Mouse (Mus musculus): Measurements from ENCODE around the gene Klf8. TPM values are rescaled to one million over a fixed set of nuclear protein-coding genes. Genes with fewer than 3 reads are reported as not detected.
"Not testable (repeated sequence)": the region's sequence is repeated elsewhere in the genome, so short reads cannot be mapped to it uniquely, and the experiment has no call there.

The Klf8 gene
- 2.8 and 4.1 TPM in 2 replicates for polyA plus RNA-seq (2015; fragmentation: Nextera tagmentation; extraction: Ambion mirVana)

GRCm38 (mm10) chrX:153237304-153237919 lies at the start of gene Klf8:
Gene Klf8 (plus strand): TSS chrX:153237466.
- Histone ChIP-seq H3K36me3 (no peaks in the 10 kb centered on the region), H3K4me3 (peak within 1 kb of the TSS; percentile 55), H3K27me3 (peaks cover 4% of the 10 kb centered on the region), H3K27ac (replicated peaks) (peak within 1 kb of the TSS; percentile 62), H3K9me3 (no peaks in the 10 kb centered on the region), H3K4me2 (peak within 1 kb of the TSS; percentile 56), H3K4me1 (replicated peaks) (no peaks in the 10 kb centered on the region), H3K9ac (peak within 1 kb of the TSS; percentile 75)
- ATAC-seq (ENCODE audit: low read depth), result peak; percentile 80
- WGBS, result 24% methylated on average over 17 of the region's 17 CpGs

GRCm38 (mm10) chrX:153199185-153199584 lies 38.1 kb upstream of the Klf8 start:
- H3K4me1 ChIP-seq (replicated peaks); H3K27ac ChIP-seq (replicated peaks); H3K36me3 ChIP-seq; H3K4me2 ChIP-seq; H3K27me3 ChIP-seq; H3K9me3 ChIP-seq; ATAC-seq (ENCODE audit: low read depth); H3K9ac ChIP-seq; H3K4me3 ChIP-seq: not testable (repeated sequence)
- 81% methylated on average over 2 of the region's 2 CpGs for WGBS

GRCm38 (mm10) chrX:153211101-153211500 lies 26.2 kb upstream of the Klf8 start:
- no peak overlapping the region for H3K4me3 ChIP-seq
- no peaks in the 10 kb centered on the region for H3K27me3 ChIP-seq
- ATAC-seq (ENCODE audit: low read depth), result no peak
- 44% methylated on average over 1 of the region's 1 CpGs for WGBS
- H3K4me2 ChIP-seq, result no peak overlapping the region
- H3K9me3 ChIP-seq, result no peaks in the 10 kb centered on the region
- no peaks in the 10 kb centered on the region for H3K36me3 ChIP-seq
- no peak overlapping the region for H3K9ac ChIP-seq
- no peak overlapping the region for H3K27ac ChIP-seq (replicated peaks)
- no peaks in the 10 kb centered on the region for H3K4me1 ChIP-seq (replicated peaks)

GRCm38 (mm10) chrX:153231240-153231639 lies 6.0 kb upstream of the Klf8 start:
- WGBS, result 71% methylated on average over 2 of the region's 2 CpGs
- no peaks in the 10 kb centered on the region for H3K9me3 ChIP-seq

GRCm38 (mm10) chrX:153233255-153233654 lies 4.0 kb upstream of the Klf8 start:
- Histone ChIP-seq H3K36me3 (no peaks in the 10 kb centered on the region), H3K4me1 (replicated peaks) (no peaks in the 10 kb centered on the region), H3K9ac (no peak overlapping the region), H3K4me2 (no peak overlapping the region), H3K27me3 (peaks cover 4% of the 10 kb centered on the region), H3K9me3 (no peaks in the 10 kb centered on the region), H3K27ac (replicated peaks) (no peak overlapping the region), H3K4me3 (no peak overlapping the region)
- WGBS, result 21% methylated on average over 10 of the region's 10 CpGs
- ATAC-seq (ENCODE audit: low read depth), result no peak

More at GRCm38 (mm10) chrX:153231240-153231639, 6.0 kb upstream of the Klf8 start:
- H3K4me2 ChIP-seq, result no peak overlapping the region
- H3K36me3 ChIP-seq, result no peaks in the 10 kb centered on the region
- peaks cover 4% of the 10 kb centered on the region; the same call in 1 of the 2 replicates for H3K27me3 ChIP-seq
- no peak for ATAC-seq (ENCODE audit: low read depth)
- no peak overlapping the region for H3K4me3 ChIP-seq
- no peak overlapping the region for H3K9ac ChIP-seq
- no peak overlapping the region for H3K27ac ChIP-seq (replicated peaks)
- H3K4me1 ChIP-seq (replicated peaks), result no peaks in the 10 kb centered on the region

- no peaks in the 10 kb centered on the region for H3K9me3 ChIP-seq
- WGBS, result 20% methylated on average over 22 of the region's 23 CpGs
- no peaks in the 10 kb centered on the region for H3K36me3 ChIP-seq
- peak; percentile 96 for ATAC-seq (ENCODE audit: low read depth)
- H3K4me1 ChIP-seq (replicated peaks), result no peaks in the 10 kb centered on the region
- H3K27me3 ChIP-seq, result peaks cover 4% of the 10 kb centered on the region
- peak overlapping the region; percentile 55 for H3K4me3 ChIP-seq
- H3K27ac ChIP-seq (replicated peaks), result peak overlapping the region; percentile 62
- H3K9ac ChIP-seq, result peak overlapping the region; percentile 75
- peak overlapping the region; percentile 56 for H3K4me2 ChIP-seq
Measured at GRCm38 (mm10) chrX:153237920-153238504, 746 bp downstream of the Klf8 start.

GRCm38 (mm10) chrX:153254256-153254655 lies 17.0 kb downstream of the Klf8 start:
- Histone ChIP-seq H3K9me3 (no peaks in the 10 kb centered on the region), H3K4me3 (no peak overlapping the region), H3K9ac (no peak overlapping the region), H3K27ac (replicated peaks) (no peak overlapping the region), H3K36me3 (no peaks in the 10 kb centered on the region), H3K4me2 (no peak overlapping the region), H3K27me3 (no peaks in the 10 kb centered on the region), H3K4me1 (replicated peaks) (no peaks in the 10 kb centered on the region)
- ATAC-seq (ENCODE audit: low read depth), result no peak
- WGBS, result 85% methylated on average over 1 of the region's 1 CpGs

- no peak overlapping the region for H3K27ac ChIP-seq (replicated peaks)
- ATAC-seq (ENCODE audit: low read depth), result no peak
- no peaks in the 10 kb centered on the region for H3K4me1 ChIP-seq (replicated peaks)
- no peaks in the 10 kb centered on the region for H3K36me3 ChIP-seq
- H3K27me3 ChIP-seq, result no peaks in the 10 kb centered on the region
- 60% methylated on average over 2 of the region's 2 CpGs for WGBS
- no peaks in the 10 kb centered on the region for H3K9me3 ChIP-seq
- H3K4me3 ChIP-seq, result no peak overlapping the region
- H3K9ac ChIP-seq, result no peak overlapping the region
- H3K4me2 ChIP-seq, result no peak overlapping the region
Measured at GRCm38 (mm10) chrX:153255504-153255903, 18.2 kb downstream of the Klf8 start.

- Histone ChIP-seq H3K4me2 (no peak overlapping the region), H3K4me1 (replicated peaks) (no peaks in the 10 kb centered on the region), H3K9me3 (no peaks in the 10 kb centered on the region), H3K27me3 (no peaks in the 10 kb centered on the region), H3K27ac (replicated peaks) (no peak overlapping the region), H3K4me3 (no peak overlapping the region), H3K36me3 (no peaks in the 10 kb centered on the region), H3K9ac (no peak overlapping the region)
- no peak for ATAC-seq (ENCODE audit: low read depth)
- WGBS, result 62% methylated on average over 1 of the region's 2 CpGs
Measured at GRCm38 (mm10) chrX:153282185-153282584, 44.9 kb downstream of the Klf8 start.

GRCm38 (mm10) chrX:153311356-153311755 lies 74.1 kb downstream of the Klf8 start:
- H3K4me3 ChIP-seq, result no peak overlapping the region
- no peak for ATAC-seq (ENCODE audit: low read depth)
- no peaks in the 10 kb centered on the region for H3K9me3 ChIP-seq
- H3K36me3 ChIP-seq, result no peaks in the 10 kb centered on the region
- H3K27me3 ChIP-seq, result no peaks in the 10 kb centered on the region
- H3K27ac ChIP-seq (replicated peaks), result no peak overlapping the region
- WGBS, result 95% methylated on average over 4 of the region's 4 CpGs
- H3K4me1 ChIP-seq (replicated peaks), result no peaks in the 10 kb centered on the region
- H3K4me2 ChIP-seq, result no peak overlapping the region
- H3K9ac ChIP-seq, result no peak overlapping the region

- Histone ChIP-seq H3K4me2 (no peak overlapping the region), H3K4me3 (no peak overlapping the region), H3K36me3 (no peaks in the 10 kb centered on the region), H3K27me3 (no peaks in the 10 kb centered on the region), H3K9ac (no peak overlapping the region), H3K4me1 (replicated peaks) (no peaks in the 10 kb centered on the region), H3K27ac (replicated peaks) (no peak overlapping the region), H3K9me3 (no peaks in the 10 kb centered on the region)
- ATAC-seq (ENCODE audit: low read depth), result no peak
- WGBS, result 41% methylated on average over 3 of the region's 3 CpGs
Measured at GRCm38 (mm10) chrX:153323105-153323504, 85.8 kb downstream of the Klf8 start.

GRCm38 (mm10) chrX:153334140-153334539 lies 96.9 kb downstream of the Klf8 start:
- ATAC-seq (ENCODE audit: low read depth); H3K4me3 ChIP-seq; H3K9me3 ChIP-seq; H3K27me3 ChIP-seq; H3K4me1 ChIP-seq (replicated peaks); H3K36me3 ChIP-seq; H3K27ac ChIP-seq (replicated peaks); H3K9ac ChIP-seq; H3K4me2 ChIP-seq: not testable (repeated sequence)
- 81% methylated on average over 3 of the region's 3 CpGs for WGBS

Data from neural tube, embryonic 13.5 days (tissue).